Mouse (Mus musculus): ENCODE data around the gene Ms4a4b.
"Not testable (repeated sequence)": the region's sequence is repeated elsewhere in the genome, so short reads cannot be mapped to it uniquely, and the experiment has no call there.

The Ms4a4b gene

GRCm38 (mm10) chr19:11443338-11443737, at the start of gene Ms4a4b:
Ms4a4b (plus strand) TSS chr19:11443553.
- no peak for DNase-seq (ENCODE audit: low spot score in 2 of 2)

GRCm38 (mm10) chr19:11395769-11396168, 47.6 kb upstream of the Ms4a4b start:
- no peak for DNase-seq (ENCODE audit: low spot score in 2 of 2)

GRCm38 (mm10) chr19:11404527-11404926, 38.8 kb upstream of the Ms4a4b start, which contains the start of gene Ms4a4c:
Ms4a4c (plus strand) TSS chr19:11404770.
- no peak for DNase-seq (ENCODE audit: low spot score in 2 of 2)

GRCm38 (mm10) chr19:11407428-11407827, 35.9 kb upstream of the Ms4a4b start:
- DNase-seq (ENCODE audit: low spot score in 2 of 2), result no peak

- DNase-seq (ENCODE audit: low spot score in 2 of 2), result no peak
Observed at GRCm38 (mm10) chr19:11408591-11408990, 34.8 kb upstream of the Ms4a4b start.

- no peak for DNase-seq (ENCODE audit: low spot score in 2 of 2)
Observed at GRCm38 (mm10) chr19:11411640-11412039, 31.7 kb upstream of the Ms4a4b start.

- no peak for DNase-seq (ENCODE audit: low spot score in 2 of 2)
Observed at GRCm38 (mm10) chr19:11414084-11414483, 29.3 kb upstream of the Ms4a4b start.

GRCm38 (mm10) chr19:11415581-11415980, 27.8 kb upstream of the Ms4a4b start:
- DNase-seq (ENCODE audit: low spot score in 2 of 2), result no peak

- not testable (repeated sequence) for DNase-seq (ENCODE audit: low spot score in 2 of 2)
Observed at GRCm38 (mm10) chr19:11418865-11419264, 24.5 kb upstream of the Ms4a4b start.

- DNase-seq (ENCODE audit: low spot score in 2 of 2), result not testable (repeated sequence)
Observed at GRCm38 (mm10) chr19:11431209-11431608, 12.1 kb upstream of the Ms4a4b start.

GRCm38 (mm10) chr19:11435058-11435834, 8.1 kb upstream of the Ms4a4b start:
- DNase-seq (ENCODE audit: low spot score in 2 of 2), result no peak

- DNase-seq (ENCODE audit: low spot score in 2 of 2), result no peak
Observed at GRCm38 (mm10) chr19:11443964-11444363, 611 bp downstream of the Ms4a4b start.

GRCm38 (mm10) chr19:11447238-11447637, 3.9 kb downstream of the Ms4a4b start:
- no peak for DNase-seq (ENCODE audit: low spot score in 2 of 2)

- not testable (repeated sequence) for DNase-seq (ENCODE audit: low spot score in 2 of 2)
Observed at GRCm38 (mm10) chr19:11459041-11459440, 15.7 kb downstream of the Ms4a4b start.

GRCm38 (mm10) chr19:11464795-11465194, 21.4 kb downstream of the Ms4a4b start:
- DNase-seq (ENCODE audit: low spot score in 2 of 2), result not testable (repeated sequence)

- no peak for DNase-seq (ENCODE audit: low spot score in 2 of 2)
Observed at GRCm38 (mm10) chr19:11466471-11466870, 23.1 kb downstream of the Ms4a4b start.

GRCm38 (mm10) chr19:11468361-11468760, 25.0 kb downstream of the Ms4a4b start:
- DNase-seq (ENCODE audit: low spot score in 2 of 2), result not testable (repeated sequence)

GRCm38 (mm10) chr19:11469215-11469614, 25.9 kb downstream of the Ms4a4b start, which contains the start of gene Ms4a6c:
Ms4a6c (plus strand) TSS chr19:11469366.
- not testable (repeated sequence) for DNase-seq (ENCODE audit: low spot score in 2 of 2)

- no peak for DNase-seq (ENCODE audit: low spot score in 2 of 2)
Observed at GRCm38 (mm10) chr19:11479714-11480113, 36.4 kb downstream of the Ms4a4b start.

- no peak for DNase-seq (ENCODE audit: low spot score in 2 of 2)
Observed at GRCm38 (mm10) chr19:11482684-11483083, 39.3 kb downstream of the Ms4a4b start.

- DNase-seq (ENCODE audit: low spot score in 2 of 2), result no peak
Observed at GRCm38 (mm10) chr19:11483941-11484340, 40.6 kb downstream of the Ms4a4b start.

- DNase-seq (ENCODE audit: low spot score in 2 of 2), result no peak
Observed at GRCm38 (mm10) chr19:11484388-11484787, 41.0 kb downstream of the Ms4a4b start.

- no peak for DNase-seq (ENCODE audit: low spot score in 2 of 2)
Observed at GRCm38 (mm10) chr19:11485266-11485665, 41.9 kb downstream of the Ms4a4b start.

All from frontal cortex, postnatal 10 days (tissue).